Mouse (Mus musculus) embryonic fibroblast, embryonic 13.5 days (primary cell): ENCODE results near the gene Slc4a10. TPM values are rescaled to one million over a fixed set of nuclear protein-coding genes. Genes with fewer than 3 reads are reported as not detected.
"Not testable (repeated sequence)": the region's sequence is repeated elsewhere in the genome, so short reads cannot be mapped to it uniquely, and the experiment has no call there.

Source experiments
- H3K27ac ChIP-seq: 2 replicates; pipeline ENCODE4 v1.5.1; 2012; ENCODE audit warnings: low read length, control low read depth, inconsistent platforms; ENCODE audit not compliant: insufficient read depth
- H3K4me1 ChIP-seq: 2 replicates; pipeline ENCODE4 v1.6.1; 2011; ENCODE audit warnings: low read length; ENCODE audit not compliant: control insufficient read depth, insufficient read depth
- H3K4me3 ChIP-seq: 2 replicates; pipeline ENCODE4 v1.5.1; 2011; ENCODE audit warnings: mild to moderate bottlenecking, control low read depth, low read length; ENCODE audit not compliant: insufficient read depth
- CTCF ChIP-seq: IDR thresholded peaks from 2 replicates; pipeline ENCODE4 v1.5.1; 2011; ENCODE audit warnings: mild to moderate bottlenecking, control low read depth, low read length, moderate library complexity, borderline replicate concordance; ENCODE audit not compliant: insufficient read depth
- POLR2A ChIP-seq: IDR thresholded peaks from 2 replicates; pipeline ENCODE4 v1.6.1; 2011; ENCODE audit warnings: low read depth, mild to moderate bottlenecking, control low read depth, low read length, moderate library complexity
- polyA plus RNA-seq: library from polyadenylated mRNA; stranded (reverse); fragments of >200 nt; gene quantifications from 2 replicates; pipeline ENCODE4 v1.2.4, GENCODE M21; 2011; ENCODE audit warnings: low read depth; ENCODE audit not compliant: missing spikeins, insufficient read length

Gene Slc4a10
- 0.14 TPM in 1 of 2 replicates, not detected in the other for polyA plus RNA-seq

- TF ChIP-seq POLR2A (no peak), CTCF (no peak)
- no peak within 1 kb of the TSS for H3K27ac ChIP-seq
- peak within 1 kb of the TSS; percentile 38; the same call in 1 of the 2 replicates for H3K4me3 ChIP-seq
- H3K4me1 ChIP-seq, result no peaks in the 10 kb centered on the region
Measured at GRCm38 (mm10) chr2:62046421-62046845, at the start of gene Slc4a10. TSS of gene Slc4a10 (plus strand) at chr2:62046462.

GRCm38 (mm10) chr2:62001251-62001650, 45.0 kb upstream of the Slc4a10 start:
- H3K4me3 ChIP-seq, H3K27ac ChIP-seq, H3K4me1 ChIP-seq: not testable (repeated sequence)

- Histone ChIP-seq H3K4me1 (no peaks in the 10 kb centered on the region), H3K27ac (no peak overlapping the region), H3K4me3 (no peak overlapping the region)
- TF ChIP-seq POLR2A (no peak), CTCF (no peak)
Measured at GRCm38 (mm10) chr2:62018209-62018608, 28.1 kb upstream of the Slc4a10 start.

GRCm38 (mm10) chr2:62046861-62047503, 720 bp downstream of the Slc4a10 start:
- H3K4me3 ChIP-seq, result peak overlapping the region; percentile 38; the same call in 1 of the 2 replicates
- H3K4me1 ChIP-seq, result no peaks in the 10 kb centered on the region
- TF ChIP-seq POLR2A (no peak), CTCF (no peak)
- H3K27ac ChIP-seq, result no peak overlapping the region

GRCm38 (mm10) chr2:62047504-62048005, 1.3 kb downstream of the Slc4a10 start:
- no peak for TF ChIP-seq CTCF
- peak; percentile 37 for TF ChIP-seq POLR2A
- Histone ChIP-seq H3K27ac (no peak overlapping the region), H3K4me1 (no peaks in the 10 kb centered on the region), H3K4me3 (peak overlapping the region; percentile 38)

- H3K4me1 ChIP-seq, result no peaks in the 10 kb centered on the region
- H3K27ac ChIP-seq, result no peak overlapping the region
- TF ChIP-seq POLR2A, result no peak
- TF ChIP-seq CTCF, result no peak
- no peak overlapping the region for H3K4me3 ChIP-seq
Measured at GRCm38 (mm10) chr2:62048116-62048515, 1.9 kb downstream of the Slc4a10 start.

- TF ChIP-seq CTCF (no peak), POLR2A (no peak)
- Histone ChIP-seq H3K4me3 (no peak overlapping the region), H3K27ac (no peak overlapping the region), H3K4me1 (no peaks in the 10 kb centered on the region)
Measured at GRCm38 (mm10) chr2:62076512-62076911, 30.2 kb downstream of the Slc4a10 start.

- no peak overlapping the region for H3K4me3 ChIP-seq
- TF ChIP-seq CTCF (no peak), POLR2A (no peak)
- no peak overlapping the region for H3K27ac ChIP-seq
- H3K4me1 ChIP-seq, result no peaks in the 10 kb centered on the region
Measured at GRCm38 (mm10) chr2:62087566-62087965, 41.3 kb downstream of the Slc4a10 start.

- no peak for TF ChIP-seq CTCF
- no peak for TF ChIP-seq POLR2A
- Histone ChIP-seq H3K4me3 (no peak overlapping the region), H3K4me1 (no peaks in the 10 kb centered on the region), H3K27ac (no peak overlapping the region)
Measured at GRCm38 (mm10) chr2:62088715-62089114, 42.5 kb downstream of the Slc4a10 start.

- TF ChIP-seq POLR2A, result no peak
- no peak overlapping the region for H3K4me3 ChIP-seq
- H3K27ac ChIP-seq, result no peak overlapping the region
- H3K4me1 ChIP-seq, result no peaks in the 10 kb centered on the region
Measured at GRCm38 (mm10) chr2:62089208-62089607, 42.9 kb downstream of the Slc4a10 start.

GRCm38 (mm10) chr2:62100526-62100925, 54.3 kb downstream of the Slc4a10 start:
- Histone ChIP-seq H3K27ac (no peak overlapping the region), H3K4me3 (no peak overlapping the region), H3K4me1 (no peaks in the 10 kb centered on the region)
- TF ChIP-seq CTCF (no peak), POLR2A (no peak)
